Mouse (Mus musculus): ENCODE results near the gene Catsper4.

- no peak for TF ChIP-seq POLR2A (IDR thresholded peaks at IDR 0.05; ENCODE audit: insufficient read depth, low read length)
- no peak for TF ChIP-seq CTCF (IDR thresholded peaks at IDR 0.05; ENCODE audit: low read depth, low read length)
- no peak for TF ChIP-seq EP300 (IDR thresholded peaks at IDR 0.05; ENCODE audit: insufficient read depth, low read depth, low read length)
These were observed 19.1 kb upstream of the Catsper4 start for GRCm38 (mm10) chr4:134246256-134246655.

Data from ES-Bruce4 (cell line).